Mouse (Mus musculus): ENCODE measurements around the gene Gm28048. TPM values are rescaled to one million over a fixed set of nuclear protein-coding genes. Genes with fewer than 3 reads are reported as not detected.
A peak's percentile ranks its signal among the peaks of the same experiment; 100 is the strongest.

Gene Gm28048
- 10 to 100 TPM; 32.8 to 42.2 TPM for polyA plus RNA-seq (2017; shearing (Covaris generic))

DNA sequence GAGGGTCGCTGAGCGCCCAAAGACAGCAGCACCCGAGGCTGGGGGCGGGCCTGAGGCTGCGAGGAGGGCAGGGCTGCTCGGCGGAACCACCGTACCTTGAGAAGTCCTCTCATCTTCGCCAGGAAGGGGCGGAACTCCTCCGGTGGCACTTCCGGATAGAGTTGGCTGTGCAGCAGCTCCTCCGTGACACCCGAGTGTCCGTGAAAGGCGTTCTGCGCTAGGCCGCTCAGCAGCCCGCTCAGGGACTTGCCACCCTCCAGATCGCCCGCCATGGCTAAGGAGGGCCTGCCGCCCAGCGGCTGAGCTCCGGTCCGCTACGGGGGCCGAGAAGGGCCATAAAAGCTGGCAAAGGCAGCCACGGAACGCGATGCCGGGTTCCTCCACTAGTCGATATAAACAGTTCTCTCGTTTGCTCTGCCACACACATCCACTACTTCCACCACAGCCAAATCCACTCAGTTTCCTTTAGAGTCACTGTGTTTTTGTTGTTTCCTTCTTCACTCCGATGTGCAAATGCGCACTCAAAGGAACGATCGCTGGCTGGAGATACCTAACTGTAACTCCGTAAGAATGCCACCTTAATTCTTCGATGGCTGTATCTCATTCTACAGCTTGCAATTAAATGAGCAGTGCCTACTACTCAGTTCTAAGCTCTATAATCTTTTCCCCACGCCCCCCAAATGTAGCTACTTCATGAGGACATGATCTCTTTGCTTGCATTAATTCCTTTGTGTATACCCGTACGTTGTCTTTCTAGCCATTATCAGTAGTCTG lies at the start of gene Gm28048, which contains the start of gene Commd1:
TSS of gene Gm28048 (minus strand) at position 107 of the 774 bp plus-strand sequence.
TSS of gene Commd1 (minus strand) at position 399 of the 774 bp plus-strand sequence.
- peak; percentile 95 for ATAC-seq

DNA sequence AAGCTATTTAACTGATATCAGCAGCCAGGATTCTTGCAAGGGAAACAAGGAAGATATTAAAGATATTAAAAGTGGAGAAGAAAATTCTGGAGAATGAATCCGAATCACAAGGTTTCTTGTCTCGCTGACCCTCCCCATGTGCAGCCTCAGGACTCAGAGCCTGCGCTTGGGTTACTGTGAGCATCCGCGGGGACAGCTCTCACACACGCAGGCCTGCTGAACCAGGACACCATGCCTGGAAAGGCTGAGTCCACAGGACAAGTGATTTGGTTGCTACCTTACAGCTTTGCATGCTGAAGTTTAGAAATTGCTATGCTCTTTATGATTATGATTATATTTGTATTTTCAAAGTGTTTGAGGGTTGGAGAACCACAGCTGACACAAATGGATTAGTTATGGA lies 47.5 kb upstream of the Gm28048 start:
- no peak for ATAC-seq

GRCm38 (mm10) chr11:23028957-23029356 lies 47.1 kb upstream of the Gm28048 start:
- no peak for ATAC-seq

GRCm38 (mm10) chr11:23024169-23024568 lies 42.3 kb upstream of the Gm28048 start:
- ATAC-seq: no peak

- ATAC-seq: no peak
These were observed 41.3 kb upstream of the Gm28048 start for GRCm38 (mm10) chr11:23023155-23023554.

DNA sequence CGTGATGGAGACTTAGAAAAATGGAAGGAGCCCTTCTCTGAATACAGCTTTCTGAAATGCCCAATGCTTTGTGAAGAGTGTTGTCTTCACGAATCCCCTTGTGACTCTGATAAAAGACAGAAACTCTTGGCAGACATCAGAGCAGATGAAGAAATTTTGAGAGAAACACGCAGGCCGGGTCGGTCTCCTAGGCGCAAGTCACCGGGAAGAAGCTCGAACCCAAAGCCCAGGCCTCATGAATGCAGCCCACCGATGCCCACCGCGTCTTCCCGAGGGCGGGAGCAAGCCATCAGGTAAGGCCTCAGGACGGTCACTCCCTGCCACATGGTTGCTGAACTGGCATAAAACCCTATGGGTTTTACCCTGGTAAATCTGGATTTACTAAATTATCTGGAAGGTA lies 39.0 kb upstream of the Gm28048 start:
- no peak for ATAC-seq

- ATAC-seq: no peak
These were observed 38.4 kb upstream of the Gm28048 start for GRCm38 (mm10) chr11:23020116-23020770.

GRCm38 (mm10) chr11:23017943-23018342 lies 36.1 kb upstream of the Gm28048 start:
- no peak for ATAC-seq

GRCm38 (mm10) chr11:23014996-23015395 lies 33.1 kb upstream of the Gm28048 start:
- ATAC-seq: no peak

DNA sequence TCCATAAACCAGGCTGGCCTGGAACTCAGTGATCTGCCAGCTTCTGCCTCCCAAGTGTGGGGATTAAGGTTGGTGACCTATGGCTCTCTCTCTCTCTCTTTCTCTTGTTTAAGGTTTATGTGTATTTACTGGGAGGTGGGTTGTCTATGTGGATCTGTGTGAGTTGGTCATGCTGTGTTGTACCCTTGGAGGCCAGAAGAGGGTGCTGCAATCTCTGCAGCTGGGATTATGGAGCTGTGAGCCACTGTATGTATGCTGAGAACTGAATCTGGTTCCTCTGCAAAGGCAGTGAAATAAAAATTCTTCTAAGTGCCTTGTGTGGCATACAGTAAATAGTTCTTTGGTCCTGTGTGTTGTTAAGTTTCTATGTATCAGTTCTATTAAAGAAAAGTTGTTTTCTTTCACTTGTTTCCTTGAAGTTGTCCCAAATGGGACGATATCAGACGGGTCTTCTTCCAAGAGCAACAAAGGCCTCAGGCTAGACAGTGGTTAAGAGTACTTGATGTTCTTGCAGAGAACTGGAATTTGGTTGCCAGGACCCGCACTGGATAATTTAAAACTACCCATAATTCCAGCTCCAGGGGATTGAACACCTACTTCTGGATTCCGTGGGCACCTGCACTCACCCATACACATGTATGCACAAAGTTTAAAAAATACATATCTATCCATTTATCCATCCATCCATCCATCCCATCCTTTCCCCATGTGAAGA lies 31.8 kb upstream of the Gm28048 start:
- ATAC-seq: no peak

DNA sequence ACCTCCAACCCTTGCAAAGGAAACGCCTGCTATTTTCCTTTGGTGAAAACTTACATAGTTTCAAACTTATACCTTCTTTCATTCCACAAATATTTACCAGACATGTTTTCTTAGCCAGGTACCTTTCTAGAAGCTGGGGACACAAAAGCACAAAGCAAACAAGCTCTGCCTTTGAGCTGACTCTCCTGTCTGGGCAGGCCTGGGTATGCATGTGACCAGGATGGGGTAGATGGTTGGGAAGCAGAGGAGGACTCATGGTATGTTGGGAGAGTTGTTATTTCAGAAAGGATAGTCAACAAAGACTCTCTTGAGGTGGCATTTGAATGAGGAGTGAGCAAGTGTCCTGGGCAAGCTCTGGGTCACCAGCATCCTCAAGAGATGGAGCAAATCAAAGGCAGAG lies 31.2 kb upstream of the Gm28048 start:
- ATAC-seq: no peak

GRCm38 (mm10) chr11:23008824-23009200 lies 26.9 kb upstream of the Gm28048 start:
- no peak for ATAC-seq

DNA sequence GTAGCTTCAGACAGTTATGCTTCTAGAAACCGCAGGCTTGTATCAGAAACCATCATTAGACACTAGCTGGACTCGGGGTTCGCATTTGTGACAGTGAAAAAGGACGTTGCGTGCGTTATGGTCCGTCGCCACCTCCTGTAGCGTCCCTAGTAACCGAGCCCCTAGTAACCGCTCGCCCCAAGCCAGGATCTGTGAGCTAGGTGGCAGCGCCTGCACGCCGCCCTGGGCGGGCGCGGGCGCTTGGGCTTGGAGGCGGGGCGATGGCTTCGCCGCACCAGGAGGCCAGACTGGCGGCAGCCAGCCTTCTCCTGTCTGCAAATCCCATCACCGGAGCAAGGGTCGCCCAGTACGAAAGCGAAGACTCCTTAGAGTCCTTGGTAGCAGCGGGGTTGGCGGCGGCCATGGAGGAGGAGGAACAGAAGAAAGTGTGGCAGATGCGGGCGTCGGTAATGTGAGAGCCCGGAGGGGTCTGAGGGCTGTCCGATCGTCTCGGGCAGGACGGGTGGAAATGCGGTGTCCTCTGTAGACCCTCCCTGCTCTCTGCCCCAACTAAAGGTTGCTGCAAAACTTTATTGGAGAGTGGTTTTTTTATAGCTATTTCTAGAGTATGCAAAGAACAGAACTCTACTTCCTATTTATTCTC lies 26.4 kb upstream of the Gm28048 start:
- peak; percentile 70 for ATAC-seq

DNA sequence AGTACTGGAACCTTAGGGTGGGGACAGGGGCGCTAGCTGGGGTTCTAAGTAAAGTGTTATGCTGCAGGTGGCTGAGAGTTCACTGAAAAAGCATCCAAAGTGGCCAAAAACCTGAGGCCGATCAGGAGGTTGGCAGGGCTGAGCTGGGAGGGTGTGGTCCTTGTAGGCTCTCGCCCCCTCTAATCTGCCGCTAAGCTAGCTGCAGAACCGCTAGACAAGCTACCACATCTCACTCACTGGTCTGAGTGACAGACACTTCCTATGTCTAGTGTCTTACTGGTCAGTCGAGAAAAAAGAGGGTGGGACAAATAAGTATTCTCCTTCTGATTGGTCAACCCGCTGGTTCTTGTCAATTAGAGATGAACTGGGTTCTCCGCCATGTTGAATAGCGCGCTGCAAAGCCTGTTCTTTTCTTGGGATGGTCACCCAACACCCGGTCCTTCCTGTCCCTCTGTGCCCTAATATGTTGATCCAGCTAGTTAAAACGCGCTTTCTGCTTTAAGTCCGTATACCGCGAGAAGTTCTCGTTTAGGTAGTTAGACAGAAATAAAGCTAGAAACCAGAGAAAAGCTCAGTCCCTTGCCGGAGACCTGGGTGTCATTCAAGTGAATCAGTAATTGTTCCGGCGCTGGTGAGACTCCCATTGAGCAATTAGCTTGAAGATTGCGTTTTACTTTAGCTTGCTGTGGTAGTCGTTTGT lies 25.7 kb upstream of the Gm28048 start, which contains the start of gene Fam161a:
TSS of gene Fam161a (plus strand) at position 51 of the 700 bp plus-strand sequence.
- peak; percentile 95 for ATAC-seq

- ATAC-seq: peak; percentile 24
These were observed 25.2 kb upstream of the Gm28048 start for GRCm38 (mm10) chr11:23007166-23007480.

GRCm38 (mm10) chr11:23005276-23005675 lies 23.4 kb upstream of the Gm28048 start:
- no peak for ATAC-seq

DNA sequence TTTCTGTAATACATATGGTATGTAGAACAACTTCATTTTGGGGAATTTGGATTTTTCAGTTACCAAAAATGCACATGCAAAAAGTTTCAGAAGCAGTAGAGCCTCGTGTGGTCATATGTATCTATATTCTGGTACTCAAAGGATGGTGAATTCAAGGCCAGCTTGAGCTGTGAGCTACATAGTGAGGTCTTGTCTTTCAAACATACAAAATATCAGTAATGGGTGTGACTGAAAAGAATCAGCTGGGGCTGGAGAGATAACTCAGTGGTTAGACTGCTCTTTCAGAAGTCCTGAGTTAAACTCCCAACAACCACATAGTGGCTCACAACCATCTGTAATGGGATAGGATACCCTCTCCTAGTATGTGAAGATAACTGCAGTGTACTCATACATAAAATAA lies 16.4 kb upstream of the Gm28048 start:
- no peak for ATAC-seq

GRCm38 (mm10) chr11:22995461-22995860 lies 13.6 kb upstream of the Gm28048 start:
- ATAC-seq: no peak

- no peak for ATAC-seq
These were observed 12.4 kb upstream of the Gm28048 start for GRCm38 (mm10) chr11:22994271-22994670.

DNA sequence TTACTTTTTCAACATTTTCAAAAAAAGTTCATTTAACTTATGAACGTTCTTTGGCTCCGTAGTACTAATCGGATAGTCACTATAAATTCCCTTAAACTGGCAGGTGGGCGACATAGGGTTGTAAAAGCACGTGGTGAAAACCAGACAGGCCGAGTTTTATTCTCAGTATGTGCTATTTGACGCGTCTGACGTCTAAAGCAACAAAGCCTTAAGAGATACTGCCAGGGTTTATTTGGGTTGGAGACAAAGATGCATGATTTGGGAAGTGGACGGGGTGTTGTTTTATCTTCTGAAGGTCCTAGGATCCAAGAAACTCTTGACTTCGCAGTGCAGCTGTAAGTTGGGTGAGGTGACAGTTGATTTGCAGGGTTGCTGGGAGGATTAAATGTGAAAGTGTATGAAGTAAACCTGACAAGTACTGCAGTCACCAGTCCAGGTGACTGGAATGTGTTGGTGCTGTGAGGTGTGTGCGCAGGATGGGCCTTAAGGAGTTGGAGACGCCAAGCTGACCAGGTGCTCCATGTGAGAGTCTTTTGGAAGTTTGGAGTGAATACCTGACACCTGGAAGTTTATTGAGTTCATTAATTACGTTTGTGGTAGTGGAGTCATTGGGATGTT lies 9.4 kb upstream of the Gm28048 start:
- ATAC-seq: no peak

DNA sequence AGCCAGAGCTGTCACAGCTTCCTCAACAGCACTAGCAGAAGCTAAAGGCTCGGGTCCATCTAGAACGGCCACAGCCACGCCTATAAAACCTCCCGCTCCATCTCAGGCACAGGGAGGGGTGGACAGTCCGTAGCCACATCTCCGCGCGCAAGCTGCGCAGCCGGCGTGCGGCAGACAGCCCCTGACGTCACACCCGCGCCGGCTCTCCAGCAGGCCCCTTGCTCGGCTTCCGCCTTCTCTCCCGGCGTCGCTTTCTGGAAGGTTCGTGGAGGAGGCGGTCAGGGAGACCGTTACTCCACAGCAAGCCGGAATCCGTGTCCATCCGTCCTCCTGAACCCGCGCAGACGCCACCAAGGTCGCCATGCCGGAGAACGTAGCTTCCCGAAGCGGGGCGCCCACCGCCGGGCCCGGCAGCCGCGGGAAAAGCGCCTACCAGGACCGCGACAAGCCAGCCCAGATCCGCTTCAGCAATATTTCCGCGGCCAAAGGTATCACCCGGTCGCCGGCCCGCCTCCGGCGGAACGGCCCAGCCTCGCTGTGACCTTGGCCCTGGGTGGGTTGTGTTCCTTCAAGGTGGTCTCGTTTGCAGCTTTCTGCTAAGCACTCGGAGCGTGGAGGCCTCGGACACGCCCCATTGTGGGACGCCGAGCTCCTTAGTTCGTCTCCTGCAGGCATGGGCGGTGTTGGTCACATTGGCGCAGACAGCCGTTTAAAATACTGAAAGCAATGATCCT lies 8.7 kb upstream of the Gm28048 start, which contains the start of gene Cct4:
TSS of gene Cct4 (plus strand) at position 127 of the 734 bp plus-strand sequence.
- peak; percentile 85 for ATAC-seq

Measured in activated CD4-positive, CD25-positive, alpha-beta regulatory T cell, adult 4 months (primary cell).